Comparison of ENCODE assay signal across 11 mouse cellular contexts in genomic region chr13:54760164-54760795, GRCm38 (mm10). TPM values are rescaled to one million over a fixed set of nuclear protein-coding genes. Genes with fewer than 3 reads are reported as not detected.
DNase-seq lines count a peak whose midpoint lies in the region; ATAC-seq lines count a peak whose summit lies in the region.
"Had no signal": no experiment of that assay in that cellular context is flagged by ENCODE, and none has a peak within 500 bp of the region (broad histone marks: within the 10 kb centered on the region; RNA-seq: fewer than 3 reads in every experiment).

No protein-coding gene starts in this region.

- DNase-seq in hindbrain, embryonic 11.5 days (ENCODE audit: low spot score) = peak; percentile 48
- peak; percentile 61 for DNase-seq in embryonic facial prominence, embryonic 14.5 days (ENCODE audit: low spot score)
- DNase-seq in layer of hippocampus, postnatal 36 days = peak; percentile 79 to 80
- DNase-seq in right cerebral cortex, postnatal 10 days (ENCODE audit: low spot score in 2 of 2) = peak; percentile 90 to 95
- DNase-seq in heart, adult 8-10 months (ENCODE audit: low spot score) = no peak
- DNase-seq in lung, postnatal 25 days (ENCODE audit: low spot score) = no peak
- DNase-seq: liver, embryonic 13.5 days had no signal

- H3K4me3 ChIP-seq in hindbrain, embryonic 11.5 days (ENCODE audit: low read depth, low read length) = no peak overlapping the region
- no peak overlapping the region for H3K4me3 ChIP-seq in hindbrain, embryonic 13.5 days
- no peak overlapping the region for H3K4me3 ChIP-seq in embryonic facial prominence, embryonic 14.5 days (ENCODE audit: low read depth, low read length)
- H3K4me3 ChIP-seq in heart, embryonic 11.5 days (ENCODE audit: low read depth, low read length) = no peak overlapping the region
- H3K4me3 ChIP-seq: heart, embryonic 15.5 days; liver, embryonic 13.5 days had no signal

- H3K4me2 ChIP-seq in hindbrain, embryonic 11.5 days (replicated peaks; ENCODE audit: low read depth, low read length) = no peak overlapping the region
- H3K4me2 ChIP-seq in hindbrain, embryonic 13.5 days = no peak overlapping the region
- H3K4me2 ChIP-seq in embryonic facial prominence, embryonic 14.5 days (ENCODE audit: low read depth, low read length) = no peak overlapping the region
- no peak overlapping the region for H3K4me2 ChIP-seq in heart, embryonic 11.5 days
- H3K4me2 ChIP-seq: heart, embryonic 15.5 days; liver, embryonic 13.5 days had no signal

- H3K9ac ChIP-seq in hindbrain, embryonic 11.5 days (ENCODE audit: low read depth, low read length) = no peak overlapping the region
- no peak overlapping the region for H3K9ac ChIP-seq in hindbrain, embryonic 13.5 days
- no peak overlapping the region for H3K9ac ChIP-seq in embryonic facial prominence, embryonic 14.5 days (ENCODE audit: low read depth, low read length)
- H3K9ac ChIP-seq in heart, embryonic 11.5 days (ENCODE audit: low read depth, low read length) = no peak overlapping the region
- H3K9ac ChIP-seq: heart, embryonic 15.5 days; liver, embryonic 13.5 days had no signal

- no peak for ATAC-seq in hindbrain, embryonic 11.5 days (ENCODE audit: low FRiP score)
- no peak for ATAC-seq in hindbrain, embryonic 13.5 days (ENCODE audit: low FRiP score)
- no peak for ATAC-seq in embryonic facial prominence, embryonic 14.5 days (ENCODE audit: low read depth)
- ATAC-seq in heart, embryonic 11.5 days (replicated peaks; ENCODE audit: insufficient number of reproducible peaks, low FRiP score, low TSS enrichment) = no peak

- H3K27me3 ChIP-seq in hindbrain, embryonic 11.5 days (ENCODE audit: control insufficient read depth, insufficient read depth, low read length) = peaks cover 21% of the 10 kb centered on the region
- peaks cover 53% of the 10 kb centered on the region for H3K27me3 ChIP-seq in hindbrain, embryonic 13.5 days
- H3K27me3 ChIP-seq in embryonic facial prominence, embryonic 14.5 days (replicated peaks; ENCODE audit: control insufficient read depth, insufficient read depth, low read length) = peaks cover 50% of the 10 kb centered on the region
- H3K27me3 ChIP-seq in heart, embryonic 11.5 days (ENCODE audit: control insufficient read depth, insufficient read depth, low read length) = peaks cover 74% of the 10 kb centered on the region

- H3K36me3 ChIP-seq in hindbrain, embryonic 11.5 days (ENCODE audit: control insufficient read depth, insufficient read depth, low read length) = no peaks in the 10 kb centered on the region
- no peaks in the 10 kb centered on the region for H3K36me3 ChIP-seq in hindbrain, embryonic 13.5 days
- no peaks in the 10 kb centered on the region for H3K36me3 ChIP-seq in embryonic facial prominence, embryonic 14.5 days (ENCODE audit: control insufficient read depth, insufficient read depth, low read length)
- H3K36me3 ChIP-seq in heart, embryonic 11.5 days (ENCODE audit: control insufficient read depth, insufficient read depth, low read length) = no peaks in the 10 kb centered on the region
- H3K36me3 ChIP-seq: heart, embryonic 15.5 days; liver, embryonic 13.5 days had no signal

- 0 out of 2 replicates have a peak, but pooled peaks cover 6% of the 10 kb centered on the region for H3K4me1 ChIP-seq in hindbrain, embryonic 11.5 days (replicated peaks; ENCODE audit: control insufficient read depth, insufficient read depth, low read length)
- H3K4me1 ChIP-seq in hindbrain, embryonic 13.5 days (replicated peaks) = peaks cover 58% of the 10 kb centered on the region
- peaks cover 11% of the 10 kb centered on the region for H3K4me1 ChIP-seq in embryonic facial prominence, embryonic 14.5 days (ENCODE audit: control insufficient read depth, insufficient read depth, low read length)
- H3K4me1 ChIP-seq in heart, embryonic 11.5 days (ENCODE audit: control insufficient read depth, insufficient read depth, low read length) = peaks cover 8% of the 10 kb centered on the region; the same call in 1 of the 2 replicates

- H3K9me3 ChIP-seq in hindbrain, embryonic 11.5 days (ENCODE audit: control insufficient read depth, low read length) = no peaks in the 10 kb centered on the region
- H3K9me3 ChIP-seq in hindbrain, embryonic 13.5 days = no peaks in the 10 kb centered on the region
- no peaks in the 10 kb centered on the region for H3K9me3 ChIP-seq in embryonic facial prominence, embryonic 14.5 days (ENCODE audit: control insufficient read depth, low read length)
- no peaks in the 10 kb centered on the region for H3K9me3 ChIP-seq in heart, embryonic 11.5 days (replicated peaks; ENCODE audit: control insufficient read depth, low read length)
- H3K9me3 ChIP-seq: heart, embryonic 15.5 days; liver, embryonic 13.5 days had no signal

- 59% methylated on average over 8 of the region's 8 CpGs for WGBS in hindbrain, embryonic 11.5 days
- WGBS in hindbrain, embryonic 13.5 days = 68% methylated on average over 8 of the region's 8 CpGs
- 42% methylated on average over 8 of the region's 8 CpGs for WGBS in embryonic facial prominence, embryonic 14.5 days
- 54% methylated on average over 8 of the region's 8 CpGs for WGBS in heart, embryonic 11.5 days (ENCODE audit: insufficient replicate concordance)

- 0 out of 2 replicates have a peak overlapping the region, but pooled peaks have one; percentile 7 for H3K27ac ChIP-seq in hindbrain, embryonic 11.5 days (ENCODE audit: low read depth, low read length)
- H3K27ac ChIP-seq in hindbrain, embryonic 13.5 days = no peak overlapping the region
- no peak overlapping the region for H3K27ac ChIP-seq in embryonic facial prominence, embryonic 14.5 days (replicated peaks; ENCODE audit: low read depth, low read length)
- H3K27ac ChIP-seq in heart, embryonic 11.5 days (ENCODE audit: low read depth, low read length) = no peak overlapping the region
- H3K27ac ChIP-seq: heart, embryonic 15.5 days; liver, embryonic 13.5 days had no signal

RNA-seq across cellular contexts. Expression of gene Sncb, which starts 6.1 kb away (rescaled TPM):
- polyA plus RNA-seq in hindbrain, embryonic 11.5 days (2014; fragmentation: Nextera tagmentation; extraction: Ambion mirVana) = 2.3 and 2.5 TPM in 2 replicates
- 18.7 and 20.8 TPM in 2 replicates for polyA plus RNA-seq in hindbrain, embryonic 13.5 days (2015; fragmentation: Nextera tagmentation; extraction: Ambion mirVana)
- polyA plus RNA-seq in embryonic facial prominence, embryonic 14.5 days (2014; fragmentation: Nextera tagmentation; extraction: Ambion mirVana) = 0.90 and 1.3 TPM in 2 replicates
- total RNA-seq in layer of hippocampus, postnatal 36 days (2021) = 100 to 1,000 TPM; 602 to 611 TPM
- under 1 TPM in 1 of 4 experiments, not detected in 3; 0.46 TPM for total RNA-seq in heart, adult 8-10 months (2022)
- polyA plus RNA-seq in heart, embryonic 11.5 days (2014; fragmentation: Nextera tagmentation; extraction: Ambion mirVana) = 0.27 and 0.59 TPM in 2 replicates
- total RNA-seq: neutrophil, adult 5-6 weeks had no signal
- polyA plus RNA-seq: heart, embryonic 15.5 days; liver, embryonic 13.5 days had no signal

RNA-seq across cellular contexts. Expression of gene Gprin1, which starts 10.6 kb away (rescaled TPM):
- polyA plus RNA-seq in hindbrain, embryonic 11.5 days (2014; fragmentation: Nextera tagmentation; extraction: Ambion mirVana) = 7.5 and 11.2 TPM in 2 replicates
- 6.5 and 6.9 TPM in 2 replicates for polyA plus RNA-seq in hindbrain, embryonic 13.5 days (2015; fragmentation: Nextera tagmentation; extraction: Ambion mirVana)
- polyA plus RNA-seq in embryonic facial prominence, embryonic 14.5 days (2014; fragmentation: Nextera tagmentation; extraction: Ambion mirVana) = 1.4 TPM in 2 replicates
- 100 to 1,000 TPM; 135 to 142 TPM for total RNA-seq in layer of hippocampus, postnatal 36 days (2021)
- under 1 TPM in 1 of 4 experiments, not detected in 3; 0.16 TPM for total RNA-seq in heart, adult 8-10 months (2022)
- 0.13 TPM in 2 replicates for polyA plus RNA-seq in heart, embryonic 11.5 days (2014; fragmentation: Nextera tagmentation; extraction: Ambion mirVana)
- total RNA-seq: neutrophil, adult 5-6 weeks had no signal

RNA-seq across cellular contexts. Expression of gene Eif4e1b, which starts 23.5 kb away (rescaled TPM):
- not detected in 2 replicates for polyA plus RNA-seq in hindbrain, embryonic 11.5 days (2014; fragmentation: Nextera tagmentation; extraction: Ambion mirVana)
- polyA plus RNA-seq in hindbrain, embryonic 13.5 days (2015; fragmentation: Nextera tagmentation; extraction: Ambion mirVana) = not detected in 2 replicates
- not detected in 2 replicates for polyA plus RNA-seq in embryonic facial prominence, embryonic 14.5 days (2014; fragmentation: Nextera tagmentation; extraction: Ambion mirVana)
- total RNA-seq in layer of hippocampus, postnatal 36 days (2021) = not detected
- total RNA-seq in heart, adult 8-10 months (2022) = not detected
- not detected in 2 replicates for polyA plus RNA-seq in heart, embryonic 11.5 days (2014; fragmentation: Nextera tagmentation; extraction: Ambion mirVana)
- total RNA-seq: neutrophil, adult 5-6 weeks had no signal
- polyA plus RNA-seq: heart, embryonic 15.5 days; liver, embryonic 13.5 days had no signal

RNA-seq across cellular contexts. Expression of gene Tspan17, which starts 28.9 kb away (rescaled TPM):
- 12.0 and 13.2 TPM in 2 replicates for polyA plus RNA-seq in hindbrain, embryonic 11.5 days (2014; fragmentation: Nextera tagmentation; extraction: Ambion mirVana)
- polyA plus RNA-seq in hindbrain, embryonic 13.5 days (2015; fragmentation: Nextera tagmentation; extraction: Ambion mirVana) = 50.4 and 54.0 TPM in 2 replicates
- polyA plus RNA-seq in embryonic facial prominence, embryonic 14.5 days (2014; fragmentation: Nextera tagmentation; extraction: Ambion mirVana) = 8.9 and 13.0 TPM in 2 replicates
- total RNA-seq in layer of hippocampus, postnatal 36 days (2021) = 100 to 1,000 TPM in 1 of 2 experiments, 10 to 100 TPM in 1; 83.4 to 109 TPM
- total RNA-seq in heart, adult 8-10 months (2022) = 10 to 100 TPM; 14.0 to 24.3 (median 18.1) TPM
- 2.4 and 3.9 TPM in 2 replicates for polyA plus RNA-seq in heart, embryonic 11.5 days (2014; fragmentation: Nextera tagmentation; extraction: Ambion mirVana)

RNA-seq across cellular contexts. Expression of gene Cdhr2, which starts 59.0 kb away (rescaled TPM):
- polyA plus RNA-seq in hindbrain, embryonic 11.5 days (2014; fragmentation: Nextera tagmentation; extraction: Ambion mirVana) = not detected in 2 replicates
- 0.08 and 0.14 TPM in 2 replicates for polyA plus RNA-seq in hindbrain, embryonic 13.5 days (2015; fragmentation: Nextera tagmentation; extraction: Ambion mirVana)
- 0.04 TPM in 1 of 2 replicates, not detected in the other for polyA plus RNA-seq in embryonic facial prominence, embryonic 14.5 days (2014; fragmentation: Nextera tagmentation; extraction: Ambion mirVana)
- under 1 TPM in 1 of 2 experiments, not detected in 1; 0.22 TPM for total RNA-seq in layer of hippocampus, postnatal 36 days (2021)
- total RNA-seq in heart, adult 8-10 months (2022) = not detected
- 0.04 and 0.24 TPM in 2 replicates for polyA plus RNA-seq in heart, embryonic 11.5 days (2014; fragmentation: Nextera tagmentation; extraction: Ambion mirVana)
- total RNA-seq: neutrophil, adult 5-6 weeks had no signal

Comparison
In these comparisons a context has a peak if more than half of its experiments do, and no peak if none do; other contexts are left out.
1. DNase-seq: peak in hindbrain, embryonic 11.5 days (single experiment), embryonic facial prominence, embryonic 14.5 days (single experiment), layer of hippocampus, postnatal 36 days (2 of 2) and right cerebral cortex, postnatal 10 days (2 of 2); none in heart, adult 8-10 months (single experiment) and lung, postnatal 25 days (single experiment).